Mouse (Mus musculus): Measurements from ENCODE around the gene Nxpe2. TPM values are rescaled to one million over a fixed set of nuclear protein-coding genes. Genes with fewer than 3 reads are reported as not detected.
"Not testable (repeated sequence)": the region's sequence is repeated elsewhere in the genome, so short reads cannot be mapped to it uniquely, and the experiment has no call there.

Gene Nxpe2
- polyA plus RNA-seq, 1 experiment from 2014 or later = 1.8 TPM

DNA sequence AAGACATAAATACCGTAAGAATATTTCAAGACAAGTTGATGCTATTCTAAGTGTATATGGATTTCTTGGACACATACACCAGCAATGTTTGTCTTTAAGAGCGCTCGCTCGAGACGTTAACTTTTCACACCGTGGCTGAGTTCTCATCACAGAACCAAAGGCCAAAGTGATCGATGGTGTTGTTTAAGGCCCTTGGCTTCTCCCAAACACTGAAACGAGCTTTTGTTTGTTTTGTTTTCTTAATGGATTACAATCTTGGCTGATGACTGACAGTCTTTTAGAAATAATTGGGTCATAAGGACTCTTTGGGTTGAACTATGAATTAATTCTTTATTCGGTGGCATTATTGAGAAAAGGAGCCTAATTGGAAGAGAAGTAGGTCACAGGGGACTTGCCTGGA lies 7.8 kb downstream of the Nxpe2 start:
- Histone ChIP-seq H3K4me2 (no peak overlapping the region), H3K9me3 (no peaks in the 10 kb centered on the region), H3K9ac (no peak overlapping the region), H3K4me1 (peaks cover 2% of the 10 kb centered on the region; the same call in 1 of the 2 replicates), H3K36me3 (no peaks in the 10 kb centered on the region), H3K27me3 (no peaks in the 10 kb centered on the region), H3K27ac (no peak overlapping the region), H3K4me3 (no peak overlapping the region)
- ATAC-seq (ENCODE audit: insufficient number of reproducible peaks, low FRiP score, low TSS enrichment, low read depth) = no peak
- 84% methylated on average over 9 of the region's 9 CpGs for WGBS

- Histone ChIP-seq H3K9me3 (no peaks in the 10 kb centered on the region), H3K36me3 (no peaks in the 10 kb centered on the region), H3K27me3 (no peaks in the 10 kb centered on the region), H3K4me1 (peaks cover 4% of the 10 kb centered on the region; the same call in 1 of the 2 replicates), H3K4me2 (no peak overlapping the region), H3K27ac (no peak overlapping the region), H3K4me3 (no peak overlapping the region), H3K9ac (no peak overlapping the region)
- 48% methylated on average over 10 of the region's 10 CpGs for WGBS
- no peak for ATAC-seq (ENCODE audit: insufficient number of reproducible peaks, low FRiP score, low TSS enrichment, low read depth)
These were observed 12.4 kb downstream of the Nxpe2 start for GRCm38 (mm10) chr9:48340708-48341380.

DNA sequence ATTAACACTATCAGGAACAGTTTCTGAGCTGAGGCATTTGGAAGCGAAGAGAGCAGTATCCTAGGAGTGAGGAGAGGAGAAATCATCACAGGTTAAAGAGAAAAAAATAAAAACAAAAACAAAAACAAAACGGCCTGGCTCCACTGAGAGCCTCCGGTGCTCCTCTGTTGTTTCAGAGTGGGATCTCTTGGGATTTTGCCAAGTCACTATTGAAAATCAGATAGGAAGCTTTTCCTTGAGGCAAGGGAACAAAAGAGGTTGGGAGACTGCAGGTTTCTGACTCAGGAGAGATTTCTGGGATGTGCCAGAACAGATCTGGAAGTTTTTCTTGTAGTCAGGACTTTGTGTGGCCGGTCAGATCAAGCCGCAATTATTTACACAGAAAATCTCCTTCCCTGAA lies 13.7 kb downstream of the Nxpe2 start:
- Histone ChIP-seq H3K4me2 (no peak overlapping the region), H3K9me3 (no peaks in the 10 kb centered on the region), H3K27ac (no peak overlapping the region), H3K36me3 (no peaks in the 10 kb centered on the region), H3K27me3 (no peaks in the 10 kb centered on the region), H3K9ac (no peak overlapping the region), H3K4me3 (no peak overlapping the region), H3K4me1 (peaks cover 4% of the 10 kb centered on the region; the same call in 1 of the 2 replicates)
- 61% methylated on average over 5 of the region's 5 CpGs for WGBS
- ATAC-seq (ENCODE audit: insufficient number of reproducible peaks, low FRiP score, low TSS enrichment, low read depth) = no peak

GRCm38 (mm10) chr9:48338783-48339455 lies 14.3 kb downstream of the Nxpe2 start:
- no peak overlapping the region for H3K9ac ChIP-seq
- 65% methylated on average over 4 of the region's 4 CpGs for WGBS
- no peaks in the 10 kb centered on the region for H3K36me3 ChIP-seq
- no peaks in the 10 kb centered on the region for H3K27me3 ChIP-seq
- no peak overlapping the region for H3K4me2 ChIP-seq
- H3K4me3 ChIP-seq = no peak overlapping the region
- H3K27ac ChIP-seq = no peak overlapping the region
- H3K9me3 ChIP-seq = no peaks in the 10 kb centered on the region
- ATAC-seq (ENCODE audit: insufficient number of reproducible peaks, low FRiP score, low TSS enrichment, low read depth) = no peak
- peaks cover 4% of the 10 kb centered on the region; the same call in 1 of the 2 replicates for H3K4me1 ChIP-seq

GRCm38 (mm10) chr9:48329597-48329996 lies 23.7 kb downstream of the Nxpe2 start:
- H3K9me3 ChIP-seq = no peaks in the 10 kb centered on the region
- no peak overlapping the region for H3K4me3 ChIP-seq
- 91% methylated on average over 7 of the region's 7 CpGs for WGBS
- no peak for ATAC-seq (ENCODE audit: insufficient number of reproducible peaks, low FRiP score, low TSS enrichment, low read depth)
- no peaks in the 10 kb centered on the region for H3K4me1 ChIP-seq
- H3K36me3 ChIP-seq = no peaks in the 10 kb centered on the region
- no peaks in the 10 kb centered on the region for H3K27me3 ChIP-seq
- no peak overlapping the region for H3K9ac ChIP-seq
- H3K4me2 ChIP-seq = no peak overlapping the region
- no peak overlapping the region for H3K27ac ChIP-seq

DNA sequence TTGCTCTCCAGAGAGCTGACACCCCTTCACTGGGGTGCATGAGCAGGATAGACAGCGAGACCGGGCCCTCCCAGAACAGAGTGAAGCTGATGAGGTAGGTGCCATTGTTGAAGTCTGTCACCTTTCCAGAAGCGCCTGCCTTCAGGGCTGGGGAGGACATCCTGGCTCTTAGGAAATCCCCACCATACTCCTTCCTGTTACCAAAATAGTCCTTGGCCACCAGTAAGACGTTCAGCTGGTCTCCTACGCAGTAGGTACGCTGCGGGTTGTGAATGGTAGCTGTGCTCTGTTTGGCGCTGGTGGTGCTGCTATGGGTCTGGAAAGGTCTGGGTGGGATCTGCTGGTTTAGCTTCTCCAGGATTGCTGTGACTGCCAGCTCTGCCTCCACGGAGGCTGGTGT lies 26.9 kb downstream of the Nxpe2 start:
- Histone ChIP-seq H3K4me3 (no peak overlapping the region), H3K4me2 (no peak overlapping the region), H3K9me3 (no peaks in the 10 kb centered on the region), H3K27ac (no peak overlapping the region), H3K4me1 (no peaks in the 10 kb centered on the region), H3K27me3 (no peaks in the 10 kb centered on the region), H3K9ac (no peak overlapping the region), H3K36me3 (no peaks in the 10 kb centered on the region)
- no peak for ATAC-seq (ENCODE audit: insufficient number of reproducible peaks, low FRiP score, low TSS enrichment, low read depth)
- WGBS = 90% methylated on average over 9 of the region's 9 CpGs

GRCm38 (mm10) chr9:48315825-48316224 lies 37.4 kb downstream of the Nxpe2 start:
- H3K9ac ChIP-seq = no peak overlapping the region
- no peak for ATAC-seq (ENCODE audit: insufficient number of reproducible peaks, low FRiP score, low TSS enrichment, low read depth)
- WGBS = 75% methylated on average over 1 of the region's 1 CpGs
- no peak overlapping the region for H3K4me3 ChIP-seq
- no peaks in the 10 kb centered on the region for H3K9me3 ChIP-seq
- H3K4me1 ChIP-seq = no peaks in the 10 kb centered on the region
- no peaks in the 10 kb centered on the region for H3K27me3 ChIP-seq
- no peak overlapping the region for H3K4me2 ChIP-seq
- H3K36me3 ChIP-seq = no peaks in the 10 kb centered on the region
- H3K27ac ChIP-seq = no peak overlapping the region

DNA sequence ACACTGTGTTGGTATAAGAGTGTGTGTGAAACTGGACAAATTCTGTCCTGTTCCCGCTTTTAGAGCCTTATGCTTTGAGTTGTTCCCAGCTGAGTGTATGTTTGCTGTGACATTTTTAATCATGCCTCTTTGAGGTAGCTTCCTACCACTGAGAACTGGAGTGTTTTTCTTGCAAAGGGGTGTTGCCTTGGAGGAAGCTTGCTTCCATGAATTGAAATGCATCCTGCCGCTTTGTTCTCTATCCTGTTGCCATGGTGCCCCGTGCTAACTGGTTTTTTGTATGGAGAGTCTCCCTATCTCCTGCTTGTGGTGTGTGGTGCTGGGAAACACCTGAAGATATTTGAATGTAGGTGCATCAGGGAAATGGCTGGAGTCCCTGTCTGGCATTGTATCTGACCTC lies 39.1 kb downstream of the Nxpe2 start:
- Histone ChIP-seq H3K9me3 (no peaks in the 10 kb centered on the region), H3K36me3 (no peaks in the 10 kb centered on the region), H3K9ac (no peak overlapping the region), H3K4me2 (no peak overlapping the region), H3K27ac (no peak overlapping the region), H3K27me3 (no peaks in the 10 kb centered on the region), H3K4me3 (no peak overlapping the region), H3K4me1 (no peaks in the 10 kb centered on the region)
- ATAC-seq (ENCODE audit: insufficient number of reproducible peaks, low FRiP score, low TSS enrichment, low read depth) = no peak
- 58% methylated on average over 3 of the region's 3 CpGs for WGBS

GRCm38 (mm10) chr9:48311241-48311640 lies 42.0 kb downstream of the Nxpe2 start:
- no peak overlapping the region for H3K4me2 ChIP-seq
- 86% methylated on average over 5 of the region's 5 CpGs for WGBS
- H3K27me3 ChIP-seq = no peaks in the 10 kb centered on the region
- no peak overlapping the region for H3K4me3 ChIP-seq
- no peaks in the 10 kb centered on the region for H3K9me3 ChIP-seq
- no peak overlapping the region for H3K9ac ChIP-seq
- no peak overlapping the region for H3K27ac ChIP-seq
- H3K4me1 ChIP-seq = no peaks in the 10 kb centered on the region
- H3K36me3 ChIP-seq = no peaks in the 10 kb centered on the region
- no peak for ATAC-seq (ENCODE audit: insufficient number of reproducible peaks, low FRiP score, low TSS enrichment, low read depth)

- not testable (repeated sequence) for H3K9ac ChIP-seq; H3K4me2 ChIP-seq; ATAC-seq (ENCODE audit: insufficient number of reproducible peaks, low FRiP score, low TSS enrichment, low read depth); H3K4me3 ChIP-seq; H3K27me3 ChIP-seq; H3K36me3 ChIP-seq; H3K27ac ChIP-seq; H3K4me1 ChIP-seq; H3K9me3 ChIP-seq
- 42% methylated on average over 5 of the region's 5 CpGs for WGBS
These were observed 49.7 kb downstream of the Nxpe2 start for GRCm38 (mm10) chr9:48303564-48303963.

- Histone ChIP-seq H3K27ac (no peak overlapping the region), H3K4me3 (no peak overlapping the region), H3K4me1 (no peaks in the 10 kb centered on the region), H3K27me3 (no peaks in the 10 kb centered on the region), H3K36me3 (no peaks in the 10 kb centered on the region), H3K9me3 (no peaks in the 10 kb centered on the region), H3K9ac (no peak overlapping the region), H3K4me2 (no peak overlapping the region)
- no peak for ATAC-seq (ENCODE audit: insufficient number of reproducible peaks, low FRiP score, low TSS enrichment, low read depth)
- 69% methylated on average over 7 of the region's 7 CpGs for WGBS
These were observed 54.3 kb downstream of the Nxpe2 start for GRCm38 (mm10) chr9:48298983-48299382.

DNA sequence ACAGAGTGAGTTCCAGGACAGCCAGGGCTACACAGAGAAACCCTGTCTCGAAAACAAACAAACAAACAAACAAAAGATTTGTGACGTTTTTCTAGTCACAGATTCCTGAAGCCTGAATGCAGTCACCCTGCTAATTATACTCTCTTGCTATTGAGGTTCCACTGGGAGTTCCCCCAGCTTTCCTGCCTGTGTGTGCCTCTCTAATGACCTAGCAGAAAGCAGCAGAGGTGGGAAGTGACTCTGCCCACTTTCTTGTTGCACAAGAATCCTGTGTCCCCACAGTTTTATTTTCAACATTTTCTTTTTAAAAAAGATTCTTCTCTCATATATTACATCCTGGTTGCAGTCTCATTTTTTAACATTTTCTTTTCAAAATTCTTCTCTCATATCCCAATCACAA lies 58.5 kb downstream of the Nxpe2 start:
- H3K9ac ChIP-seq = no peak overlapping the region
- H3K27ac ChIP-seq = no peak overlapping the region
- H3K9me3 ChIP-seq = no peaks in the 10 kb centered on the region
- no peaks in the 10 kb centered on the region for H3K27me3 ChIP-seq
- H3K4me1 ChIP-seq = no peaks in the 10 kb centered on the region
- WGBS = 63% methylated on average over 2 of the region's 2 CpGs
- no peak overlapping the region for H3K4me3 ChIP-seq
- no peak for ATAC-seq (ENCODE audit: insufficient number of reproducible peaks, low FRiP score, low TSS enrichment, low read depth)
- H3K4me2 ChIP-seq = no peak overlapping the region
- H3K36me3 ChIP-seq = no peaks in the 10 kb centered on the region
